Mouse (Mus musculus): ENCODE results near the gene Fbxl14. TPM values are rescaled to one million over a fixed set of nuclear protein-coding genes. Genes with fewer than 3 reads are reported as not detected.
"Not testable (repeated sequence)": the region's sequence is repeated elsewhere in the genome, so short reads cannot be mapped to it uniquely, and the experiment has no call there.

The Fbxl14 gene
- total RNA-seq (2021): 10 to 100 TPM; 31.9 to 36.0 TPM
- long read RNA-seq, experiment 1, transcript Fbxl14-201 (1 exons, 2,963 nt): major isoform, 23 of 23 reads
- long read RNA-seq, experiment 1, partial matches to known transcripts: 0 of 23 reads
- long read RNA-seq, experiment 1, other reads (novel, unspliced or antisense): 0 of 23 reads
- long read RNA-seq, experiment 2, transcript Fbxl14-201 (1 exons, 2,963 nt): major isoform, 10 of 10 reads
- long read RNA-seq, experiment 2, partial matches to known transcripts: 0 of 10 reads
- long read RNA-seq, experiment 2, other reads (novel, unspliced or antisense): 0 of 10 reads

GRCm38 (mm10) chr6:119479343-119479875 lies at the start of gene Fbxl14:
Fbxl14 (plus strand) TSS chr6:119479668.
- peak; percentile 68 to 85 for DNase-seq

GRCm38 (mm10) chr6:119430508-119430907 lies 49.0 kb upstream of the Fbxl14 start:
- peak; percentile 69 to 75 for DNase-seq

DNA sequence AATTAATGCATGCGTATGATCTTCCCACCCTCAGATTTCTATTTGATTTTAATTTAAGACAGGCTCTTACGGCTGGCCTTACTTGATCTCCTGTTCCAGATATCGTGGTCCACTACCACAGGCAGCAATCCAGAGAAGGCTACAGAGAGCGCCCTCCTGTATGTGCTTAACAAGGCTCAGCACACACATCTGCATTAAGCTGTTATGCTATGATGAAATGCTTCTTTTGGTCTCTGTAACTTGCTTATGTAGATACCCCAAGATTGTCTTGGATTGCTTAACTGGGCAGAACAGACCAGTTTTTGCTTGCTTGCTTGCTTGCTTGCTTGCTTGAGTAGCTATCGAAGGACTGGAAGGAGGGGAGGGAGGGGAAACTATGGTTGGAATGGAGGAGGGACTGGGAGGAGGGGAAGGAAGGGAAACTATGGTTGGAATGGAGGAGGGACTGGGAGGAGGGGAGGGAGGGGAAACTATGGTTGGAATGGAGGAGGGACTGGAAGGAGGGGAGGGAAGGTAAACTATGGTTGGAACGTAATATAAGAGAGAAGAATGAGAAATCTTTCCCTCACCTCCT lies 47.6 kb upstream of the Fbxl14 start:
- DNase-seq: no peak

DNA sequence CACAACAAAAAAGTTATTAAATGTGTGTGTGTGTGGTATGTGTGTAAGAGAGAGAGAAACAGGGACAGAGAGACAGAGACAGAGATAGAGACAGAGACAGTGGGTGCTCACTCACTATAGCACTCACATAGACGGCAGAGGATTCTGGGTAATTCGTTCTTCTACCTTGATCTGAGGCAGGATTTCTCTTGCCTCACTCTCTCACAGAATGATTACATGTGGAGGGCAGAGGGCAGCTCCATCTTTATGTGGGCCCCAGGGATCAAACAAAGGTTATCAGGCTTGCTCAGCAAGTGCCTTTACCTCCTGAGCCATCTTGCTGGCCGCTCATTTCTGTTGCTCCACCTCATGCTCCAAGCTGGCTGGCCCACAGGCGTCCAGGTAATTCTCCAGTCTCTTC lies 45.1 kb upstream of the Fbxl14 start:
- DNase-seq: no peak

DNA sequence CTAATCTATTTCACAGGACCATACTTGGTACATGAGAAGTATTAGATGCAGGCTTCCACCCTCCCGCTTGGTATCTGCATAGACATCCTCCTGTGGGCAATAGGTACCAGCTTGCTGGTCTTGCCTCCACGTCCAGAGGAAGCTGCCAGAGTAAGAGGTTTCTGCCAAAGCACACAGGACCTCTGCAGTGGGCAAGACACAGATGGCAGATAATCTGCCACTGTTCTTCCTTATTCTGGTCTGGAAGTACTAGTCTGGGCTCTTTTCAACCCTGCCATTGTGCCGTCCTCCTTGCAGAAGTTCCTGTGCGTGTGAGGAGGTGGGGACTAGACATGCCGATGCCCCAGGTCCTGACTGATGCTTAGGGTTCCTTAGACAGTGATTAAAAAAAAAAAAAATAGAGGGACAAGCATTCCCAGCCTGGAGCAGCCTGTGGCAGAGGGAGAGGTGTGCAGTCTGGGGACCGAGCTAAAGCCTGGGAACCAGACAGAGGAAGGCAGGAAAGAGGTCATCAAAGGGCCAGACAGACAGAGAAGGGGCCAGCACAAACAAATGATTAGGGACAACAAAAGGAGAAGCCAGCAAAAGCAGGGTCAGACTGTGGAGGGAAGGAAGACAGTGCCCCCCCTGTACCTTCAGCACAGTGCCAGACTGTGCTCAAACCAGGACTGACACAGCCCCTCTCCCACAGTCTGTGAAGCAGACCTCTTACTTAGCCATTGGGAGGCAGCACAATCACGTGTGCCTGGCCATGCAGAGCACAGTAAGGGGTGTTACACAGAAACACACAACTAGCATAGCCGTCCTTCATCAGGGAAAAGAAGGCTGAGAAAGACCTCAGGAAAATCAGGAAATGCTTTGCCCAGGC lies 41.3 kb upstream of the Fbxl14 start:
- no peak for DNase-seq

- not testable (repeated sequence) for DNase-seq
These were observed 36.7 kb upstream of the Fbxl14 start for GRCm38 (mm10) chr6:119442729-119443128.

GRCm38 (mm10) chr6:119443742-119444645 lies 35.5 kb upstream of the Fbxl14 start:
- peak; percentile 82 to 90 for DNase-seq

- peak; percentile 51 to 58 for DNase-seq
These were observed 33.5 kb upstream of the Fbxl14 start for GRCm38 (mm10) chr6:119445671-119446607.

DNA sequence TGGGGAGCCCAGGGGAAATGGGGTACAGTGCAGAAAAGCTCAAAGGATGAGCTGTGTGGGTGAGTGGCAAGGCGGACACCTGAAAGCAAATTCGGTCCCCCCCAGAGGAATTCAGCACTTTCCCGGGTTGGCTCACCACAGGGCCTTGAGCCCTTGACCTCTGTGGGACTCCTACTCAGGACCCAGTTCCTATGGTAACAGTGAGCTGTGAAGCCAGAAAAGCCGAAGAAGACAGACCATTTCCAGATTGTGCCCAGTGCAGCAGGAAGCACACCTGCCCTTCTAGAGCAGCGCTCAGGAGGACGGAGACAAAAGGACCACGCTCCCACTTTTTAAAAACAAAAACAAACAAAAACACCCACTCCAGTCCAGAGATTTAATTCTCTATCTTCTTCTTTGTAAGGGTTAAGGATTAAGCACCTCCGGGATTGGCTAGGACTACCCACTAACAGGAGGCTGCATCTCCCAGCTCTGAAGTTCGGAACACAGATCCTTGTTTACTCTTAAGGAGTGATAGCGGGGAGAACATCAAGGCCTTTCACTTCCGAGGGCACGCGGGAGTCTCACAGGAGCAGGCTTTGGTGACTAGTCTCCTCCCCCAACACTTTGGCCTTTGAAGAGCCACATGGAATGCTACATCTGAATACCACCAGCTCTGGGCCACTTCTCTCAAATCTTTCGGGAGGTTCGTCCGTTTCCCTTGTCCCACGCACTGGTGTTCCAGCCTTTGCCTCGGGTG lies 31.0 kb upstream of the Fbxl14 start:
- peak; percentile 48 to 50 for DNase-seq

DNA sequence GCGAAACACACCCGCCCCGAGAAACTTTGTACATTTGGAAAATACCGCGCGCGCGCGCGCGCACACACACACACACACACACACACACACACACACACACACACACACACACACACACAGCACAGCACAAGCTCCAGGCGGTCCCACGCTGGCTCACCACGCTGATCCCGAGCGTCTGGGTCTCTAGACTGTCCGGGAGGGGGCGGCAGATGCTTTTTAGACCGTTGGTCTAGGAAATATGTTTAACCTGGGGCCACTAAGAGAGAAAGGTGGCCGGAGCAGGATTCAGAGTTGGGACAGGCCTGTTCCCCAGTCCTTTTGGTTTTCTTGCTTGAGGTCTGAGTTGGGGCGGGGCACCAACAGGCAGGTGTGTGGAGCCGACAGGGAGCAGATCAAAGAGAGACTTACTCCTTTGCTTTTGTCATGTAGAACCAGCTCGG lies 30.4 kb upstream of the Fbxl14 start:
- DNase-seq: peak; percentile 79 to 88

GRCm38 (mm10) chr6:119450965-119451943 lies 28.2 kb upstream of the Fbxl14 start:
- DNase-seq: no peak

DNA sequence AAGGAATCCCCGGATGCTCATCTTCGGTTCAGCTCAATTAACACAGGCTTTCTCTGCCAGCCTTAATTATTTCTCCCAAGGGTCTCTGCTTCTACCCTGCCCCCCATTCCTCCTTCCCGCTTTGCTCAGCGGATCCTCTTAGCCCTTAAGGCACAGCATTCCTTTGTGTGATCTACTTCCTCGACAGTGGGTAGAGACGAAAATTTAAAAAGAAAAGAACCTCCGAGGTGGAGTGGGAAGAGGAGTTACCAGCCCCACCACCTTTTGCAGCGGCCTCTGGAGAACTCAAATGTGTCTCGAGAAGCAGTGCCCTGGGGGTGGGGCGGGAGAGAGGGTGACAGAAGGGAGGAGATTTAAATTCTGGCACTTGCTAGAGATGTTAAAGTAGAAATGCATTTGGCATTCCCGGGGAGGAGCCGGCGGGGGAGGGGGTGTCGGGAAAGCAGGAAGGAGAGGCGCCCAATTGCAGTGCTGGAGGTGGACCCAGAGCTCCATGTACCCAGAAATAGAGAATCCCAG lies 27.4 kb upstream of the Fbxl14 start:
- DNase-seq: peak; percentile 67 to 79

DNA sequence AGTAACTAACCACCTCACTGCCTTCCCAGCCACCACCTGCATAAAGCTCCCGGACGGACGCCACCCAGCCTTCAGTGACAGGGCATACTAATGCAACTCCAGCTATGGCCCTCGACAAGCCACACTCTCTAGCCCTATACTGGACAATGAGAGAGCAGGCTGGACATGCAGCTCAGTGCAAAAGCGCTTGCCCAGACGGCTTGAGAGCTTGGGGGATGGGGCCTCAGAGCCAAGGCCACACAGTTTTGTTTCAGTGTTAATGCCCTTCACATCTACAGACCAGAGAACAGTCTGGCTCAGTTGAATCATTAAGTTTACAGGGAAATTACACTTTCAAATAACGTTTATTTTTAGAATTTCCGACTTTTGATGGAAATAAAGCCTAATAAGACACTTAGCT lies 21.3 kb upstream of the Fbxl14 start:
- peak; percentile 62 to 65 for DNase-seq

- DNase-seq: no peak
These were observed 20.4 kb upstream of the Fbxl14 start for GRCm38 (mm10) chr6:119459041-119459440.

DNA sequence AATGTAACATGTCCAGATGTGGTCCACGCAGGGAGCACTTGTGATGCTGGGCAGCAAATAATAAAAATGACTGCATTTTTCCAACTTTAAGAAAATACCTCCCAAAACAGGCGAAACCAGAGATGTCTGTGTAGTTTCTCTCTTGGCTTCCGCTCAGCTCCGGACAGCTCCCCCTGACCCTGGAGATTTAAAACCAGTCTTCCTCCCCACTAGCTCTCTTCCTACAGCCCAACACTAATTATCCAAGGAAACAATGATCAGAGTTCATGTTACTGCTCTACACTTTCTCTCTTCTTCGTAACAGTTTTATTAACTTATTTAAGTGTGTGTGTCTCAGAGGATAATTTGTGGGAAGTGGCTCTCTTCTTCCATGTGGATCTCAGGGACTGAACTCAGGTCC lies 19.1 kb upstream of the Fbxl14 start:
- no peak for DNase-seq

DNA sequence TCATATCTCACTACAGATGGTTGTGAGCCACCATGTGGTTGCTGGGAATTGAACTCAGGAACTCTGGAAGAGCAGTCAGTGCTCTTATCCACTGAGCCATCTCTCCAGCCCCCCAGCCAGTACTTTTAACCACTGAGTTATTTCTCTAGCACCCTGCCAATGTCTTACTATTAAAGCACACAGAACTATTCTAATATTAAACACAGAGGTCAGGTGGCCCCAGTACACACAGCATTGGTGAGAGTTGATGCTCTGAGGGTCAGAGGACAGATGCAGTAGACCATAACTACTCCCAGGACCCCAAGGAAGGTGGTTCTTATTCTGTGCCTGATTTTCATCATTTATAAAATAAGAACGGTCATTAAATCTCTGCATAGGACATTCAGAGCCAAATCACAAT lies 13.3 kb upstream of the Fbxl14 start:
- no peak for DNase-seq

DNA sequence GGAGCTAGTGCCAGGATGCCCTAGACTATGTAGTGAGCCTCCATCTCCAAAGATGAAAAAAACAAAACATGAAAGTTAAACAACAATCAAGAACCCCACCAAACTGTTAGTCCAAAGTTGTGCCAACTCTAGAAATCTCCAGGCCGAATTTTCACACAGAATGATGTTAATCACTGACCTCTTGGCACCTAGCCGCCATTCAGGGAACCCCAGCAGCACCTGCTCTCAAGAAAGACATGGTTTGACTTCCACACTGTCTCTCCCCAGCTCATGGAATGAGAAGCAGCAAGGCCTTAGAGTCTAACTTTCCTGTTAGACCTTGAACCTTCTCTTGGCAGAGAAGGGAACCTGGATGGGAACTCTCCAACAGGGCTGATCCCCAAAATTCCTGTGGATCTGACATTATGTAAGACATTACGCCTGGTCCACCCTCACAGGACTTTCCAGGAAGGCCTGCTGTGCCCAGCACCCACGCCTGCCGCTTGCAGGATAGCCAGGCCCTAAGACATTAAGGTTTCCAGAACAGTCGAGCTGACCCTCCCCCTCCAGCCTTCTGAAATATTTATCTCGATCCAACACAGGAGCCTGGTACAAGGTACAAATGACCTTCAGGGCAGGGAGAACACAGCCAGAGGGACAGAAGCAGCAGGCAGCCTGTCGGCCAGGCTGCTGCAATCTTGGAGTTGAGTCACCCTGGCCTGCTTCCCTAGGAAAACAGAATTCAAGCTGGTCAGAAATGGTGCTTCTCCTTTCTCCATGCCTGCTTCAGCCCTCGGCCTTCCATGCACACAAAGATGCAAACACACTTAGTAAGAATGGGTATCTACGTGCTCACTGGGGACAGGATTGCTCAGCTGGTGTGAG lies 12.3 kb upstream of the Fbxl14 start:
- DNase-seq: peak; percentile 71 to 74

Data from adrenal gland, postnatal 36 days (tissue).